Mouse (Mus musculus): ENCODE measurements around the gene Thbs2. TPM values are rescaled to one million over a fixed set of nuclear protein-coding genes. Genes with fewer than 3 reads are reported as not detected.
"Not testable (repeated sequence)": the region's sequence is repeated elsewhere in the genome, so short reads cannot be mapped to it uniquely, and the experiment has no call there.

Gene Thbs2
- total RNA-seq, 1 experiment from 2014 or later, result 1.7 TPM

- ATAC-seq (replicated peaks; ENCODE audit: low read depth, poor library complexity, severe bottlenecking), result no peak
Measured at GRCm38 (mm10) chr17:14640351-14641115, 53.5 kb downstream of the Thbs2 start.

- ATAC-seq (replicated peaks; ENCODE audit: low read depth, poor library complexity, severe bottlenecking), result no peak
Measured at GRCm38 (mm10) chr17:14635546-14636323, 58.3 kb downstream of the Thbs2 start.

- no peak for ATAC-seq (replicated peaks; ENCODE audit: low read depth, poor library complexity, severe bottlenecking)
Measured at GRCm38 (mm10) chr17:14628901-14629300, 65.1 kb downstream of the Thbs2 start.

- ATAC-seq (replicated peaks; ENCODE audit: low read depth, poor library complexity, severe bottlenecking), result no peak
Measured at GRCm38 (mm10) chr17:14627828-14628338, 66.2 kb downstream of the Thbs2 start.

GRCm38 (mm10) chr17:14624433-14624832 is 69.6 kb downstream of the Thbs2 start:
- ATAC-seq (replicated peaks; ENCODE audit: low read depth, poor library complexity, severe bottlenecking), result no peak

- not testable (repeated sequence) for ATAC-seq (replicated peaks; ENCODE audit: low read depth, poor library complexity, severe bottlenecking)
Measured at GRCm38 (mm10) chr17:14621006-14621405, 73.0 kb downstream of the Thbs2 start.

GRCm38 (mm10) chr17:14620037-14620436 is 74.0 kb downstream of the Thbs2 start:
- ATAC-seq (replicated peaks; ENCODE audit: low read depth, poor library complexity, severe bottlenecking), result no peak

- ATAC-seq (replicated peaks; ENCODE audit: low read depth, poor library complexity, severe bottlenecking), result no peak
Measured at GRCm38 (mm10) chr17:14619038-14619437, 75.0 kb downstream of the Thbs2 start.

Other genes with a start within 250 kb of the Thbs2 start
- gene Wdr27, start 248.9 kb upstream of the Thbs2 start, total RNA-seq (2017), result 5.7 TPM in 1 of 2 replicates, not detected in the other
- gene 1600012H06Rik, start 248.9 kb upstream of the Thbs2 start, total RNA-seq (2017), result 7.7 and 8.0 TPM in 2 replicates